Mouse (Mus musculus) testis, adult 2 months (tissue): ENCODE measurements around the gene Bhmt2. TPM values are rescaled to one million over a fixed set of nuclear protein-coding genes. Genes with fewer than 3 reads are reported as not detected.
A peak's percentile ranks its signal among the peaks of the same experiment; 100 is the strongest.

Experiments
- H3K27ac ChIP-seq: fragments of 200-500 bp; 2 replicates; pipeline ENCODE4 v1.5.1; 2012; ENCODE audit warnings: low read depth, low read length; ENCODE audit not compliant: control insufficient read depth, insufficient read depth
- H3K27me3 ChIP-seq: fragments of 200-500 bp; 2 replicates; pipeline ENCODE4 v1.6.1; 2012; ENCODE audit warnings: mild to moderate bottlenecking, low read length, moderate library complexity; ENCODE audit not compliant: control insufficient read depth, insufficient read depth
- H3K36me3 ChIP-seq: fragments of 200-500 bp; 2 replicates; pipeline ENCODE4 v1.6.1; 2012; ENCODE audit warnings: mild to moderate bottlenecking, low read length; ENCODE audit not compliant: control insufficient read depth, insufficient read depth
- H3K4me1 ChIP-seq: fragments of 200-500 bp; 2 replicates; pipeline ENCODE4 v1.6.1; 2012; ENCODE audit warnings: low read length; ENCODE audit not compliant: control insufficient read depth, insufficient read depth
- H3K4me3 ChIP-seq: fragments of 200-500 bp; 2 replicates; pipeline ENCODE4 v1.5.1; 2012; ENCODE audit warnings: low read depth, mild to moderate bottlenecking, low read length, moderate library complexity, mixed read lengths; ENCODE audit not compliant: control insufficient read depth
- CTCF ChIP-seq: fragments of 200-500 bp; IDR thresholded peaks from 2 replicates; pipeline ENCODE4 v1.5.1; 2012; ENCODE audit warnings: low read depth, mild to moderate bottlenecking, inconsistent platforms, low read length, moderate library complexity; ENCODE audit not compliant: control insufficient read depth, insufficient read depth, insufficient replicate concordance
- POLR2A ChIP-seq: fragments of 200-500 bp; IDR thresholded peaks from 2 replicates; pipeline ENCODE4 v1.6.1; 2012; ENCODE audit warnings: low read depth, mild to moderate bottlenecking, inconsistent platforms, low read length, moderate library complexity; ENCODE audit not compliant: control insufficient read depth
- polyA plus RNA-seq: library from polyadenylated mRNA; depleted of rRNA; stranded (reverse); fragments of >200 nt; gene quantifications from 2 replicates; pipeline ENCODE4 v1.2.3, GENCODE M21; 2012

The Bhmt2 gene
- polyA plus RNA-seq, 1 experiment: 1.7 TPM

GRCm38 (mm10) chr13:93648387-93649130 is 25.5 kb downstream of the Bhmt2 start:
- H3K27ac ChIP-seq: peak overlapping the region; percentile 63; the same call in 1 of the 2 replicates
- no peak overlapping the region for H3K4me3 ChIP-seq
- H3K4me1 ChIP-seq: no peaks in the 10 kb centered on the region
- H3K36me3 ChIP-seq: no peaks in the 10 kb centered on the region
- H3K27me3 ChIP-seq: no peaks in the 10 kb centered on the region
- TF ChIP-seq CTCF (no peak), POLR2A (no peak)

DNA sequence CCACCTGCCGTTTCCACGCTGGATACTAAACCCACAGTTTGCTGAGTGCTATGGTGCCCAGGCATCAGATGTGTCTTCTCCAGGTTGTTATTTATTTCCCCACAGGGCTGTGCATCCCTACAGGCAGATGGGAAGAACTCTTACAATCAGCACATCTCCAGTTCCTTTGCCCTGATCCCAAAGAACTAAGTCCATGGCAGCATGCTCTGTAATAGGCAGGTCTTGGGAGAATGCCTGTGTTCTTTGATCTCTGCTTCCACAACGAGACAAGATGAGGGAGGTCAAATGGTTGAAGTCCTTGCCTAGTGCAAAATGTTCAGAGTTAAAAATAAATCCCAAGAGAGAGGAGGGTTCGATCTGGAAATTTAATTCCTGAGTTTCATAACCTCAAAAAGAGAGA is 34.5 kb downstream of the Bhmt2 start:
- Histone ChIP-seq H3K27me3 (no peaks in the 10 kb centered on the region), H3K27ac (no peak overlapping the region), H3K36me3 (no peaks in the 10 kb centered on the region), H3K4me3 (no peak overlapping the region), H3K4me1 (peaks cover 5% of the 10 kb centered on the region; the same call in 1 of the 2 replicates)
- TF ChIP-seq CTCF: no peak
- TF ChIP-seq POLR2A: no peak

DNA sequence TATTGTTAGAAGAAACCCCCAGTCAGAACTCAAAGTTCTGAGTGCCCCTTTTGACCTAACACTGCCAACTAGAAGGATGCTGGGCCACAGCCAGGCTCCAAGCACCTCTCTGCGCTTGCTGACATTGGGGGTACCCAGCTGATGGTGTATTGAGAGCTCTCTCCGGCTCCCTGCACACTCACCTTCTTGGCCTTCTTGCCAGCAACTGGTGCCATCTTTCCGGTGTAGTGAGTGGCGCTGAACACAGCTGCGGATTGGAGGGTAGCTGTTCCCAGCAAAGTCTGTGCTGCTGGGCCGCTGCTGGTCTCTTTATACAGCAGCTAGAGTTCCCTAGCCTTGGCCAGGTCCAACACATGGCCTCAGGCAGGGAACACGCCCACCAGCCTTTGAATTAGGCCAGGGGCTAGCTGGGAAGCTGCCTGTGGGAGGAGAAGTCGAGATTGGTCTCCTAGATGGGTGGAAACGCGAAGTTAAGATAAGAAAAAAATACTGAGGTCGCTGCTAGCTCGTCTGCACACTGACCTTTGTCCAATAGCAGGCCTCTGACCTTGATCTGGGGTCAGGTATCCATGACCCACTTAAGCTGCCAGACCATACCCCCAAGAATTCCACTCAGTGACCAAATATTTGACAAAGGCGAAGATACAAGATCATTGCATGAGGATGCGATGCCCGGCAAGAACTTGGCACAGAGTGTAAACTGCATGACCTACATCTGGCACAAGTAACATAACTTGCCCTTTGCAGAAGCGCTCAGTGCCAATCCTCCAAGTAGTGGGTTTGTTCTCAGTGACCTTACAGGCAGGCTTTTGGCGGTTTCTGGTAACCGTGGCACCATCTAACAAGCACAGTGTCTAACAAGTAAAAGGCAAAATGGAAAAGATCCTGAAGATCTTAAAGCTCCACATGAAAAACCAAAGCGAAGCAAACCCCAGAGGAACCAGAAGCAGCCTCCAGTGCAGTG is 36.5 kb downstream of the Bhmt2 start, which contains the start of gene Bhmt:
TSS of gene Bhmt (minus strand) at position 680 of the 964 bp plus-strand sequence.
- peak within 1 kb of the TSS; percentile 9 for H3K4me3 ChIP-seq
- H3K27me3 ChIP-seq: no peaks in the 10 kb centered on the region
- H3K36me3 ChIP-seq: no peaks in the 10 kb centered on the region
- H3K27ac ChIP-seq: peak within 1 kb of the TSS; percentile 33; the same call in 1 of the 2 replicates
- peaks cover 5% of the 10 kb centered on the region; the same call in 1 of the 2 replicates for H3K4me1 ChIP-seq
- TF ChIP-seq POLR2A (no peak; the same call in 1 of the 2 replicates), CTCF (no peak)

DNA sequence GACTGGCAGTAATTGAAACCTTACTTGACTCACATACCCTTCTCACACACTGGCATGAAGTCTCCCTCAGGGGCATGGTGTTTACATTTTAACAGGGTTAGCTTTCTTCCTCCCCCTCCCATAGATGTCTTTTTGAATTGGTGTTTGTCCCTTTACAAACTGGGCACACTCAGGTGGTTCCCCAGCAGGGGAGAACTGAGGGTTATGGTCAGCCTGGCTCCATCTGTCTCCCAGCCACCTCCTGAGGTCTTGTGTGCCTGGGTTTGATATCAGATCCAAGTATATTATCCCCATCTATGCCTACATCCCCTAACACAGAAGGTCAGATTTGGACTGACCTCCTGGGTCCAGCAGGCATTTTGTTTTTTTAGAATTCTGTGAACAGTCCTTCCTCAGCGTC is 37.5 kb downstream of the Bhmt2 start:
- no peak for TF ChIP-seq CTCF
- no peak for TF ChIP-seq POLR2A
- no peaks in the 10 kb centered on the region for H3K36me3 ChIP-seq
- no peak overlapping the region for H3K27ac ChIP-seq
- no peak overlapping the region for H3K4me3 ChIP-seq
- H3K4me1 ChIP-seq: peaks cover 8% of the 10 kb centered on the region; the same call in 1 of the 2 replicates
- no peaks in the 10 kb centered on the region for H3K27me3 ChIP-seq

GRCm38 (mm10) chr13:93632927-93633326 is 41.2 kb downstream of the Bhmt2 start:
- Histone ChIP-seq H3K4me3 (no peak overlapping the region), H3K36me3 (no peaks in the 10 kb centered on the region), H3K27me3 (no peaks in the 10 kb centered on the region), H3K4me1 (peaks cover 8% of the 10 kb centered on the region; the same call in 1 of the 2 replicates), H3K27ac (no peak overlapping the region)
- TF ChIP-seq POLR2A (no peak), CTCF (no peak)

DNA sequence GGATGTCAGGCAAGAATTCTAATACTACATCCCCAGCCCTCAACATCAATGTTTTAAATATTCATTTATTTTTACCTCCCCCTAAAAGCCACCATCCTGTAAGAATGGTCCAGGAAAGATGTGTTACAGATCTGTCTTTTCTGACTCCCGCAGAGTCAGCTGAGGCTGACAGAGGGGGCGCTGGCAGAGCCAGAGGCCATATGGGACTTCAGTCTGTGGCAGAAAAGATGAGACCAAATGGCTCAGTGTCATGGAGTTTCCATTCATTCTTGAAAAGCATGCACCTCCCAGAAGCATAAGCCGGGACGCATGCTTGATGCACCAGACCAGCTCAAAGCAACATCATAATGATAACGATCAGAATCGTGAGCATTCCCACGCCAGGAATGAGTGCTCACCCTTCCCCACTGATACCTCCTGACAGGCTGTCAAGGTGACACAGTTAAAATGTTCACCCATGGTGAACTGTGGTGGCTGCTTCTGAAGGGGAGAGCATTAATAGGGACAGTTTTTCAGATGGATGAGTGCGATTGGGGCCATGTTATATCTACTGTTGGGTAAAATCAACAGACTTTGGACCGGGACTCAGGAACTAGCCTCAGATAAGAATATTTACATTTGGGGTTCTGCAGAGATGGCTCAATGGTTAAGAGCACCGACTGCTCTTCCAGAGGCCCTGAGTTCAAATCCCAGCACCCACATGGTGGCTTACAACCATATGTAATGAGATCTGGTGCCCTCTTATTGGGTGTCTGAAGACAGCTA is 43.0 kb downstream of the Bhmt2 start:
- Histone ChIP-seq H3K4me1 (peaks cover 3% of the 10 kb centered on the region; the same call in 1 of the 2 replicates), H3K27ac (no peak overlapping the region), H3K4me3 (no peak overlapping the region), H3K36me3 (no peaks in the 10 kb centered on the region), H3K27me3 (no peaks in the 10 kb centered on the region)
- TF ChIP-seq POLR2A: no peak
- no peak for TF ChIP-seq CTCF
